Mouse (Mus musculus) naive thymus-derived CD4-positive, alpha-beta T cell, adult 2 months (primary cell): ENCODE results near the gene Eif3m.

Experiments
- DNase-seq: peaks from one replicate; pipeline ENCODE4 v3.0.0-alpha.2; 2011; ENCODE audit warnings: low read depth

The Eif3m gene

GRCm38 (mm10) chr2:105016192-105016966 is 501 bp downstream of the Eif3m start:
- DNase-seq: no peak

GRCm38 (mm10) chr2:105007236-105007635 is 9.6 kb downstream of the Eif3m start:
- DNase-seq: no peak

GRCm38 (mm10) chr2:104996201-104996600 is 20.7 kb downstream of the Eif3m start:
- DNase-seq: no peak

- no peak for DNase-seq
Observed at GRCm38 (mm10) chr2:104994436-104994835, 22.4 kb downstream of the Eif3m start.

- DNase-seq: no peak
Observed at GRCm38 (mm10) chr2:104988974-104989373, 27.9 kb downstream of the Eif3m start.

GRCm38 (mm10) chr2:104985796-104986195 is 31.1 kb downstream of the Eif3m start:
- DNase-seq: no peak

GRCm38 (mm10) chr2:104981712-104982111 is 35.2 kb downstream of the Eif3m start:
- DNase-seq: no peak

GRCm38 (mm10) chr2:104964492-104964891 is 52.4 kb downstream of the Eif3m start:
- no peak for DNase-seq
